Mouse (Mus musculus): Measurements from ENCODE around the gene Plxna4.

DNA sequence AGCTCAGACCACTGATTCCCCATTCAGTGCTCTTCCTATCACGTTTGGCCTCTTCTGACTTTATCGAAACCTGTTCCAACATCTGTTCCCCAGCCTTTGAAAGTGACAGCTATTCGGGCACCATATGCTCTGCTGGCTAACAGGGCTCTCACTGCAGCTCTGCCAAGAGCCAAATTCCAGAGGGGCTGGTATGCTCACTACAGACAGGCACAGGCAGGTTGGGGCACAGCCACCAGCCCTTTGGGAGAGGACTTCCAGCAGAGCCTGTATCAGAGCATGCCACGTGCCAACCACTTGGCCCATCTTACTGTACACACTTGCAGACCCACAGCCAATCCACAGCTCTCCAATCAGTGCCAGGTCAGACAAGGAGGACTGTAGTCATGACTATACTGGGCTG lies 67.9 kb downstream of the Plxna4 start:
- TF ChIP-seq CTCF (IDR thresholded peaks at IDR 0.05; ENCODE audit: low read depth, low read length) (no peak), POLR2A (IDR thresholded peaks at IDR 0.05; ENCODE audit: borderline replicate concordance, low read depth, low read length) (no peak)
